Mouse (Mus musculus) neural tube, embryonic 11.5 days (tissue): ENCODE measurements around the gene Plp1. TPM values are rescaled to one million over a fixed set of nuclear protein-coding genes. Genes with fewer than 3 reads are reported as not detected.

Experiments used
- ATAC-seq: fragments of 200-750 bp; cut with Nextera tagmentation; 2 replicates; pipeline ENCODE4 v1.8.0; 2017; ENCODE audit warnings: moderate number of reproducible peaks, mild to moderate bottlenecking, moderate TSS enrichment, moderate library complexity; ENCODE audit not compliant: insufficient read depth, low FRiP score, low TSS enrichment
- DNase-seq: peaks from one replicate; pipeline ENCODE4 v3.0.0-alpha.2; 2015; ENCODE audit warnings: low spot score
- H3K27ac ChIP-seq: fragments of 300-500 bp; sonication (generic); 2 replicates; pipeline ENCODE4 v1.5.1; 2014; ENCODE audit warnings: low read depth, mild to moderate bottlenecking, low read length
- H3K27me3 ChIP-seq: fragments of 300-500 bp; sonication (generic); 2 replicates; pipeline ENCODE4 v1.6.1; 2014; ENCODE audit warnings: mild to moderate bottlenecking, low read length, mixed read lengths; ENCODE audit not compliant: control insufficient read depth, insufficient read depth
- H3K36me3 ChIP-seq: fragments of 300-500 bp; sonication (generic); 2 replicates; pipeline ENCODE4 v1.6.1; 2014; ENCODE audit warnings: mild to moderate bottlenecking, low read length, moderate library complexity, mixed read lengths; ENCODE audit not compliant: control insufficient read depth, insufficient read depth
- H3K4me1 ChIP-seq: fragments of 300-500 bp; sonication (generic); 2 replicates; pipeline ENCODE4 v1.6.1; 2014; ENCODE audit warnings: low read length, mixed read lengths; ENCODE audit not compliant: control insufficient read depth, insufficient read depth
- H3K4me2 ChIP-seq: fragments of 300-500 bp; sonication (generic); 2 replicates; pipeline ENCODE4 v1.6.1; 2014; ENCODE audit warnings: low read depth, mild to moderate bottlenecking, moderate library complexity
- H3K4me3 ChIP-seq: fragments of 300-500 bp; sonication (generic); 2 replicates; pipeline ENCODE4 v1.5.1; 2014; ENCODE audit warnings: low read depth, low read length
- H3K9ac ChIP-seq: fragments of 300-500 bp; sonication (generic); 2 replicates; pipeline ENCODE4 v1.6.1; 2014; ENCODE audit warnings: mild to moderate bottlenecking, low read length
- H3K9me3 ChIP-seq: fragments of 300-500 bp; sonication (generic); 2 replicates; pipeline ENCODE4 v1.6.1; 2016; ENCODE audit warnings: low read length; ENCODE audit not compliant: control insufficient read depth
- WGBS: fragments of 180-500 bp; shearing (Covaris S2); extraction: QIAGEN DNeasy Blood & Tissue Kit; methylation state at CpG from one replicate; pipeline ENCODE4 v1.1.7; 2014; 5-methylcytosine and 5-hydroxymethylcytosine counted together
- polyA plus RNA-seq: library from polyadenylated mRNA; unstranded; fragments of >200 nt; fragmentation: Nextera tagmentation; extraction: Ambion mirVana; gene quantifications from 2 replicates; pipeline ENCODE4 v1.2.1, GENCODE M21; 2014

Gene Plp1
- polyA plus RNA-seq, 1 experiment from 2014 or later: 38.6 TPM

DNA sequence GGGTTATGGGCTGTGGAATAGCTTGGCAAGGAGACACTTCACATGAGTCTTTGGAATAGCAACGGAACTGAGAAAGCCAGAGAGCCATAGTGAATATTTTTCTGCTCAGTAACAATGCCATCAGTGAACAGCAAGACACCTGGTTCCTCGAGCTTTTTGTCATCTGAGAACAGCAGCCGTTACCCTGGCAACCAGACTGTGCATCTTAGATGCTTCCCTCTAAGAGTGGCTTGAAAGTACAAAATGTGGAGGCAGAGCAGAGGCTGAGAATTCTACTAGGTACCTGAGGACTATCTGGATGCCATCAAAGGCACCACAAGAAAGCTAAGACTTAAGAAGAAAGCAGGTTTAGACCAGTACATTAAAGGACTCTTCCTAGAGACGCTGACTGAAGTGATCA is 2.5 kb downstream of the Plp1 start:
- 65% methylated on average over 4 of the region's 4 CpGs for WGBS
- ATAC-seq (no peak), DNase-seq (no peak)
- H3K4me1 ChIP-seq: no peaks in the 10 kb centered on the region
- H3K9ac ChIP-seq: no peak overlapping the region
- H3K36me3 ChIP-seq: no peaks in the 10 kb centered on the region
- no peak overlapping the region for H3K4me2 ChIP-seq
- H3K9me3 ChIP-seq: no peaks in the 10 kb centered on the region
- no peak overlapping the region for H3K4me3 ChIP-seq
- H3K27me3 ChIP-seq: no peaks in the 10 kb centered on the region
- no peak overlapping the region for H3K27ac ChIP-seq

DNA sequence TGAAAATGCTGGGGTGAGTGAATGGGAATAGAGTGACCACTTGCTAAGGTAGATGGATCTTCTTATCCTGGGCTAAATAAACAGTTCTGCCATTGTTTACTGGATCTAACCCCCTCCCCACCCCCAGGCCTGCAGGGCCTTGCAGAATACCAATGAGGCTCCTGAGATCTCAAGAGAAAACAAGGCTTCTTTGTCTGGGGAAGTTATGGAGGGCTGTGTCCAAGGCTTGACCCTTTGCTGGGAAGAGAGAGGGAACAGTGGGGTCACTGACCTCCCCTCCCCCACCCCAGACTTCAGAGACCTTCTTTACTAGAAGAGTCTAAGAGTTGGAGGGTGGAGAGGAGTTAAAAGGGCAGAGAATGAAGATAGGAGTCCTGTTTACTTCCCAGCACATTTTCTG is 6.1 kb downstream of the Plp1 start:
- Histone ChIP-seq H3K36me3 (no peaks in the 10 kb centered on the region), H3K27me3 (no peaks in the 10 kb centered on the region), H3K4me2 (no peak overlapping the region), H3K27ac (no peak overlapping the region), H3K4me3 (no peak overlapping the region), H3K9me3 (no peaks in the 10 kb centered on the region), H3K4me1 (no peaks in the 10 kb centered on the region), H3K9ac (no peak overlapping the region)
- ATAC-seq (peak; percentile 41; the same call in 1 of the 2 replicates), DNase-seq (peak; percentile 16)

DNA sequence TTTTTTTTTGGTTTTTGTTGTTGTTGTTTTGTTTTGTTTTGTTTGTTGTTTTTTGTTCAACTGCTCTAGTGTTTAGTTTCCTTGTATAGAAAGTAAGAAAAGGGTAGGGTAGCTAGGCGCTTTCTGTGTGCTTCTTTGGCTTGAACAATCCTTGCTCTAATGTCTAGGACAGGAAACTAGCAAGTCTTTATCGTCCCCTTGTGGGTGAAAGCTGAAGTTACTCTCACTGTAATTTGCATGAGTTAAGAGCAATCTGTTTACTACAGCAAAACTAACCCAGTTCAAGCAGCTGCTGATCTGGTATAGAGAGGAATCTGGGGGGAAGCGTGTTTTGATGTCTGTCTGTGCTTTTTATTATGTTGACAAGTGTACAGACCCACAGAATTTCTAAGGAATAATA is 27.8 kb downstream of the Plp1 start:
- Histone ChIP-seq H3K27ac (no peak overlapping the region), H3K36me3 (no peaks in the 10 kb centered on the region), H3K4me1 (no peaks in the 10 kb centered on the region), H3K27me3 (no peaks in the 10 kb centered on the region), H3K4me2 (no peak overlapping the region), H3K4me3 (no peak overlapping the region), H3K9me3 (no peaks in the 10 kb centered on the region), H3K9ac (no peak overlapping the region)
- ATAC-seq (no peak), DNase-seq (no peak)
- 35% methylated on average over 3 of the region's 3 CpGs for WGBS

DNA sequence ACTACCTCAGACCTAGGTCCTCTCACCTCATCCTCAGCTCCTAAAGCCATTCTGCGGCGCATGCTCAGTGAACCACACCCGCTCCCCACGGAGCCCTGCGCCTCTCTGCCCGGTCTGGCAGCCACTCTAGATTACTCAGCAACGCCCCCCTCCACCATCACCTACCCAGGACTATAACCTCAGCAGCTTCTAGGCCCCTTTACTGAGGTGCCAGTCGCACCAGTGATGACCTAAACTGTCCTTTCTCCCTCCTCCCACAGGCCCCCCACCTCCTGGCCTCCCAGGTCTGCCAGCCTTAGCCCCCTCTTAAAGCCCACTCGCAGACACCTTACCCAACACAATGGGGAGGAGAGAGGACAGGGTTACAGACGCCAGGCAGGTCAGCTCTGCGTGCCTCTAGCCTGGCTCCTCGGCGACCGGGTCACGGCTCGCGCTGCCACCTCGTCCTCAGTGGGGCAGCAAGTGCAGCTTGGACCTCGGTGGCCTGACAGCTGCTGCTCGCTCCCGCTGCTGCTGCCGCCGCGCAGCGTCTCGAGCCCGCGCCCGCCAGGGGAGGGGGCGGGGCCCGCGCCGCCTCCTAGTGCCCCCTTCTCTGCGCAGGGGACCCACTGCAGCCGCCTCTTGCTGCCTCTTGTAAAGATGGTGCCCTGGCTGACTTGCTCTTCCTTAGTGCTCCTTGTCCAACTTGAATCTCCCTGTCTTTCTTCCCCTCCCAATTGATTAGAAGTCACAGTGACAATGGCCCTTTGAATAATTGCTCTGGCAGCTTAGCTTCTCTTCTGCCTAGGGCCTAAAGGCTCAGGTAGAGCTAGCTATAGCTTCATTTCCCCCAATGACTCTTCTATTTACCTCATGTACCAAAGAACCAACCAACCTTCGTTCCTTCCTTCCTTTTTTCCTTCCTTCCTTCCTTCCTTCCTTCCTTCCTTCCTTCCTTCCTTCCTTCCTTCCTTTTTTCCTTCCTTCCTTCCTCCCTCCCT is 45.9 kb downstream of the Plp1 start, which contains the start of gene Rab9b:
Gene Rab9b (minus strand): TSS at position 695 of the 980 bp plus-strand sequence.
- H3K9ac ChIP-seq: peak within 1 kb of the TSS; percentile 53
- peak; percentile 66 for DNase-seq
- peak within 1 kb of the TSS; percentile 68 for H3K4me2 ChIP-seq
- H3K36me3 ChIP-seq: no peaks in the 10 kb centered on the region
- ATAC-seq: peak; percentile 85
- H3K4me3 ChIP-seq: peak within 1 kb of the TSS; percentile 42
- WGBS: 20% methylated on average over 28 of the region's 36 CpGs
- H3K9me3 ChIP-seq: no peaks in the 10 kb centered on the region
- no peaks in the 10 kb centered on the region for H3K4me1 ChIP-seq
- H3K27ac ChIP-seq: no peak within 1 kb of the TSS
- H3K27me3 ChIP-seq: no peaks in the 10 kb centered on the region

Other genes with a start within 250 kb of the Plp1 start
- gene Tceal3, start 231.8 kb upstream of the Plp1 start, polyA plus RNA-seq: 9.5 and 9.9 TPM in 2 replicates
- gene Tceal1, start 114.7 kb upstream of the Plp1 start, polyA plus RNA-seq: 8.9 and 9.3 TPM in 2 replicates
- gene Morf4l2, start 79.0 kb upstream of the Plp1 start, polyA plus RNA-seq: 622 and 646 TPM in 2 replicates
- not detected in 2 replicates for gene Glra4, start 42.5 kb upstream of the Plp1 start, polyA plus RNA-seq
- 5.8 and 5.9 TPM in 2 replicates for gene Rab9b, start 46.1 kb downstream of the Plp1 start, polyA plus RNA-seq
- gene H2bfm, start 104.7 kb downstream of the Plp1 start, polyA plus RNA-seq: not detected in 2 replicates
- gene Tmsb15b2, start 152.8 kb downstream of the Plp1 start, polyA plus RNA-seq: 54.1 and 56.2 TPM in 2 replicates
- gene Tmsb15l, start 154.2 kb downstream of the Plp1 start, polyA plus RNA-seq: 7.4 and 7.6 TPM in 2 replicates
- gene Tmsb15b1, start 154.2 kb downstream of the Plp1 start, polyA plus RNA-seq: 22.2 and 23.4 TPM in 2 replicates
- gene Zcchc18, start 170.5 kb downstream of the Plp1 start, polyA plus RNA-seq: 82.3 and 88.8 TPM in 2 replicates
- gene Slc25a53, start 215.6 kb downstream of the Plp1 start, polyA plus RNA-seq: 11.2 and 13.7 TPM in 2 replicates
- 12.5 and 12.7 TPM in 2 replicates for gene Fam199x, start 226.9 kb downstream of the Plp1 start, polyA plus RNA-seq